Mouse (Mus musculus) cerebellum, adult 2 months (tissue): ENCODE measurements around the gene Rps6ka2.

Experiments
- CTCF ChIP-seq: fragments of 200-500 bp; IDR thresholded peaks from 2 replicates; pipeline ENCODE4 v1.5.1; 2011; ENCODE audit warnings: low read depth, mild to moderate bottlenecking, control low read depth, low read length, moderate library complexity, borderline replicate concordance; ENCODE audit not compliant: insufficient read depth
- POLR2A ChIP-seq: fragments of 200-500 bp; IDR thresholded peaks from 2 replicates; pipeline ENCODE4 v1.6.1; 2011; ENCODE audit warnings: low read length, control low read depth, borderline replicate concordance; ENCODE audit not compliant: insufficient read depth

GRCm38 (mm10) chr17:7147920-7148321 lies 22.0 kb upstream of the Rps6ka2 start:
- TF ChIP-seq CTCF (no peak), POLR2A (no peak)
